Mouse (Mus musculus) small intestine, adult 2 months (tissue): ENCODE measurements around the gene Ush1g.

Experiments
- CTCF ChIP-seq: fragments of 200-500 bp; IDR thresholded peaks from 2 replicates; pipeline ENCODE4 v1.5.1; 2012; ENCODE audit warnings: low read depth, mild to moderate bottlenecking, control low read depth, inconsistent platforms, low read length, moderate library complexity, mixed read lengths; ENCODE audit not compliant: insufficient replicate concordance, insufficient read length; ENCODE audit errors: extremely low read depth
- POLR2A ChIP-seq: fragments of 200-500 bp; IDR thresholded peaks from 2 replicates; pipeline ENCODE4 v1.6.1; 2012; ENCODE audit warnings: low read depth, mild to moderate bottlenecking, control low read depth, inconsistent platforms, low read length, moderate library complexity

- TF ChIP-seq POLR2A (no peak), CTCF (no peak)
Observed at GRCm38 (mm10) chr11:115273735-115274134, 48.1 kb downstream of the Ush1g start.
